10 mouse cellular contexts compared by ENCODE assay signal in genomic region chr2:164417198-164417597, GRCm38 (mm10). TPM values are rescaled to one million over a fixed set of nuclear protein-coding genes. Genes with fewer than 3 reads are reported as not detected.
DNase-seq lines count a peak whose midpoint lies in the region; ATAC-seq and TF ChIP-seq lines count a peak whose summit lies in the region.
"Had no signal": no experiment of that assay in that cellular context is flagged by ENCODE, and none has a peak within 500 bp of the region (broad histone marks: within the 10 kb centered on the region; RNA-seq: fewer than 3 reads in every experiment).

No protein-coding gene starts in this region.

- H3K27ac ChIP-seq in kidney, adult 2 months (ENCODE audit: insufficient read depth, low read depth, low read length) = peak overlapping the region; percentile 61
- H3K27ac ChIP-seq in kidney, embryonic 14.5 days (ENCODE audit: low read depth, low read length) = no peak overlapping the region
- no peak overlapping the region for H3K27ac ChIP-seq in ES-Bruce4 (ENCODE audit: insufficient read depth, low read length)

- no peak for TF ChIP-seq EP300 in ES-Bruce4 (IDR thresholded peaks at IDR 0.05; ENCODE audit: insufficient read depth, low read depth, low read length)

- no peak overlapping the region for H3K4me2 ChIP-seq in kidney, embryonic 14.5 days (replicated peaks; ENCODE audit: low read depth, low read length)

- DNase-seq in kidney, adult 2 months = peak; percentile 33
- peak; percentile 68 for DNase-seq in A20 (ENCODE audit: low read depth, low spot score)
- peak; percentile 54 for DNase-seq in hindlimb bud, embryonic 11.5 days (ENCODE audit: extremely low spot score, low read depth, low spot score)
- no peak for DNase-seq in layer of hippocampus, postnatal 14 days (ENCODE audit: low spot score in 2 of 2)
- no peak for DNase-seq in urinary bladder, postnatal 25 days (ENCODE audit: low spot score)
- no peak for DNase-seq in heart, adult 9 months (ENCODE audit: low spot score in 2 of 2)

- no peaks in the 10 kb centered on the region for H3K27me3 ChIP-seq in kidney, adult 2 months (replicated peaks; ENCODE audit: control insufficient read depth, insufficient read depth, low read length)
- H3K27me3 ChIP-seq in kidney, embryonic 14.5 days (ENCODE audit: control insufficient read depth, insufficient read depth, low read length) = peaks cover 6% of the 10 kb centered on the region; the same call in 1 of the 2 replicates
- H3K27me3 ChIP-seq in ES-Bruce4 (ENCODE audit: control insufficient read depth, insufficient read depth, low read length, poor library complexity, severe bottlenecking) = no peaks in the 10 kb centered on the region

- H3K4me1 ChIP-seq in kidney, adult 2 months (ENCODE audit: control insufficient read depth, insufficient read depth, low read length) = peaks cover 14% of the 10 kb centered on the region; the same call in 1 of the 2 replicates
- H3K4me1 ChIP-seq in kidney, embryonic 14.5 days (ENCODE audit: control insufficient read depth, insufficient read depth, low read length) = peaks cover 15% of the 10 kb centered on the region
- peaks cover 5% of the 10 kb centered on the region for H3K4me1 ChIP-seq in ES-Bruce4 (ENCODE audit: control insufficient read depth, insufficient read depth, low read length)

- peak; percentile 59 for TF ChIP-seq CTCF in kidney, adult 2 months (conservative IDR thresholded peaks at IDR 0.05; ENCODE audit: insufficient read depth, insufficient read length, low read depth, low read length)
- peak; percentile 18 for TF ChIP-seq CTCF in ES-Bruce4 (IDR thresholded peaks at IDR 0.05; ENCODE audit: low read depth, low read length)

- 1% methylated on average over 2 of the region's 2 CpGs for whole genome bisulfite sequencing in kidney, adult 2 months
- 3% methylated on average over 2 of the region's 2 CpGs for whole genome bisulfite sequencing in kidney, embryonic 14.5 days

- H3K9me3 ChIP-seq in kidney, embryonic 14.5 days (ENCODE audit: control insufficient read depth, low read length) = no peaks in the 10 kb centered on the region
- no peaks in the 10 kb centered on the region for H3K9me3 ChIP-seq in ES-Bruce4 (replicated peaks; ENCODE audit: control insufficient read depth, insufficient read depth, low read length, poor library complexity, severe bottlenecking)

- no peak overlapping the region for H3K9ac ChIP-seq in kidney, embryonic 14.5 days (ENCODE audit: low read depth, low read length)
- H3K9ac ChIP-seq in ES-Bruce4 (ENCODE audit: low read depth, poor library complexity, severe bottlenecking) = no peak overlapping the region

- no peak for TF ChIP-seq POLR2A in kidney, adult 2 months (IDR thresholded peaks at IDR 0.05; ENCODE audit: low read depth, low read length)
- TF ChIP-seq POLR2A in ES-Bruce4 (IDR thresholded peaks at IDR 0.05; ENCODE audit: insufficient read depth, low read length) = no peak

- ATAC-seq in kidney, embryonic 14.5 days (ENCODE audit: low FRiP score, low TSS enrichment) = no peak

- H3K36me3 ChIP-seq in kidney, adult 2 months (ENCODE audit: control insufficient read depth, insufficient read depth, low read length) = no peaks in the 10 kb centered on the region
- no peaks in the 10 kb centered on the region for H3K36me3 ChIP-seq in kidney, embryonic 14.5 days (ENCODE audit: control insufficient read depth, insufficient read depth, low read length)
- H3K36me3 ChIP-seq in ES-Bruce4 (ENCODE audit: control insufficient read depth, insufficient read depth, low read length, poor library complexity, severe bottlenecking) = no peaks in the 10 kb centered on the region

- H3K4me3 ChIP-seq in kidney, adult 2 months (ENCODE audit: insufficient read depth, low read depth, low read length) = no peak overlapping the region
- no peak overlapping the region for H3K4me3 ChIP-seq in kidney, embryonic 14.5 days (ENCODE audit: low read length)
- no peak overlapping the region for H3K4me3 ChIP-seq in ES-Bruce4 (ENCODE audit: low read depth, low read length)

RNA-seq across cellular contexts. Expression of gene Matn4, which starts 12.2 kb away (rescaled TPM):
- polyA plus RNA-seq in kidney, adult 2 months (2012; rRNA removed) = 1.4 and 2.6 TPM in 2 replicates
- polyA plus RNA-seq in kidney, embryonic 14.5 days (2014; fragmentation: Nextera tagmentation; extraction: Ambion mirVana) = 0.12 and 0.20 TPM in 2 replicates
- polyA plus RNA-seq in ES-Bruce4 (2011; ENCODE audit: insufficient read depth, insufficient read length, low read depth, missing spikeins) = 0.93 and 1.7 TPM in 2 replicates
- total RNA-seq in layer of hippocampus, postnatal 14 days (2021) = 10 to 100 TPM; 21.2 to 21.6 TPM
- total RNA-seq: common myeloid progenitor, adult 5-6 weeks had no signal

RNA-seq across cellular contexts. Expression of gene Rbpjl, which starts 14.3 kb away (rescaled TPM):
- 0.04 TPM in 1 of 2 replicates, not detected in the other for polyA plus RNA-seq in kidney, adult 2 months (2012; rRNA removed)
- not detected in 2 replicates for polyA plus RNA-seq in kidney, embryonic 14.5 days (2014; fragmentation: Nextera tagmentation; extraction: Ambion mirVana)
- polyA plus RNA-seq in ES-Bruce4 (2011; ENCODE audit: insufficient read depth, insufficient read length, low read depth, missing spikeins) = not detected in 2 replicates
- total RNA-seq in layer of hippocampus, postnatal 14 days (2021) = under 1 TPM; 0.41 to 0.91 TPM
- total RNA-seq: common myeloid progenitor, adult 5-6 weeks; megakaryocyte-erythroid progenitor cell, adult 5-6 weeks had no signal

RNA-seq across cellular contexts. Expression of gene Sdc4, which starts 26.5 kb away (rescaled TPM):
- polyA plus RNA-seq in kidney, adult 2 months (2012; rRNA removed) = 194 and 212 TPM in 2 replicates
- polyA plus RNA-seq in kidney, embryonic 14.5 days (2014; fragmentation: Nextera tagmentation; extraction: Ambion mirVana) = 87.8 and 108 TPM in 2 replicates
- 212 and 213 TPM in 2 replicates for polyA plus RNA-seq in ES-Bruce4 (2011; ENCODE audit: insufficient read depth, insufficient read length, low read depth, missing spikeins)
- total RNA-seq in layer of hippocampus, postnatal 14 days (2021) = 100 to 1,000 TPM; 117 to 137 TPM

RNA-seq across cellular contexts. Expression of gene Slpi, which starts 28.3 kb away (rescaled TPM):
- 3.0 and 4.6 TPM in 2 replicates for polyA plus RNA-seq in kidney, adult 2 months (2012; rRNA removed)
- polyA plus RNA-seq in kidney, embryonic 14.5 days (2014; fragmentation: Nextera tagmentation; extraction: Ambion mirVana) = 0.44 TPM in 1 of 2 replicates, not detected in the other
- polyA plus RNA-seq in ES-Bruce4 (2011; ENCODE audit: insufficient read depth, insufficient read length, low read depth, missing spikeins) = 1.6 and 1.8 TPM in 2 replicates
- 1 to 10 TPM; 1.2 to 2.0 TPM for total RNA-seq in layer of hippocampus, postnatal 14 days (2021)
- total RNA-seq: megakaryocyte-erythroid progenitor cell, adult 5-6 weeks had no signal

RNA-seq across cellular contexts. Expression of gene Sys1, which starts 39.6 kb away (rescaled TPM):
- polyA plus RNA-seq in kidney, adult 2 months (2012; rRNA removed) = 94.5 and 122 TPM in 2 replicates
- 66.8 and 69.4 TPM in 2 replicates for polyA plus RNA-seq in kidney, embryonic 14.5 days (2014; fragmentation: Nextera tagmentation; extraction: Ambion mirVana)
- polyA plus RNA-seq in ES-Bruce4 (2011; ENCODE audit: insufficient read depth, insufficient read length, low read depth, missing spikeins) = 13.3 and 19.8 TPM in 2 replicates
- total RNA-seq in layer of hippocampus, postnatal 14 days (2021) = 10 to 100 TPM; 39.1 to 44.7 TPM

Comparison
In these comparisons a context has a peak if more than half of its experiments do, and no peak if none do; other contexts are left out.
1. DNase-seq: peak in kidney, adult 2 months (single experiment), A20 (single experiment) and hindlimb bud, embryonic 11.5 days (single experiment); none in layer of hippocampus, postnatal 14 days (0 of 2), urinary bladder, postnatal 25 days (single experiment) and heart, adult 9 months (0 of 2).